Mouse (Mus musculus) lung, adult 18-20 months (tissue): ENCODE measurements around the gene Garnl3.
A peak's percentile ranks its signal among the peaks of the same experiment; 100 is the strongest.
"Not testable (repeated sequence)": the region's sequence is repeated elsewhere in the genome, so short reads cannot be mapped to it uniquely, and the experiment has no call there.

ENCODE experiments used
- DNase-seq, 2 experiments: peaks; one replicate each; pipeline ENCODE4 v3.0.0; 2022; ENCODE audit warnings: mixed read lengths in 2 of 2

The Garnl3 gene

DNA sequence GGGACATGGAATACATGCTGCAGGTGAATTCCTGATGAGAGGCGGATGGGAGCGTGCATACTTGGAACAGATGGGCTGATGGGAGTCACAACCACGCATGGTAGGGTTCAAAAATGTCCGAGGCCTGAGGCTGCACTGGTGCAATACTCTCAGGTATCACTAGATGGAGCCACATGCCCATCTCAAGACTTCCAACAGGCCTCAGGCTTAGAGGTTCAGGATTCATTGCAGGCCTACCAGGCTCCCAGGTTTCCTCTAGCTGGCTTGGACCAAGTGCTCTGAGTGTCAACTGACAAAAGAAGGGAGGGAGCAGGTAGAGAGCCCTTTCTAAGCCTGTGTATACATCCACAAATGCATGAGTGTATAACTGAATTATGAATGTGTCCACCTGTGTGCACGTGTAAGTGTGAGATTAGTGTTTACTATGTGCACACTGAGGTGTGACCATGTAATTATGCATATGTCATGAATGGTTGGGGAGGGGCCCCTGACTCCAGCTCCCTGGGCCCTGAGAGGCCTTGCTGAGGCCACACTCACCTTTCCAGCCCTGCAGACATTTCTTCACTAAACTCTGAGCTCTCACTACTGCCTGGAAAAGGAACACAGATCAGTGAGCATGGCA lies 23.4 kb upstream of the Garnl3 start:
- peak; percentile 61 to 65 for DNase-seq

DNA sequence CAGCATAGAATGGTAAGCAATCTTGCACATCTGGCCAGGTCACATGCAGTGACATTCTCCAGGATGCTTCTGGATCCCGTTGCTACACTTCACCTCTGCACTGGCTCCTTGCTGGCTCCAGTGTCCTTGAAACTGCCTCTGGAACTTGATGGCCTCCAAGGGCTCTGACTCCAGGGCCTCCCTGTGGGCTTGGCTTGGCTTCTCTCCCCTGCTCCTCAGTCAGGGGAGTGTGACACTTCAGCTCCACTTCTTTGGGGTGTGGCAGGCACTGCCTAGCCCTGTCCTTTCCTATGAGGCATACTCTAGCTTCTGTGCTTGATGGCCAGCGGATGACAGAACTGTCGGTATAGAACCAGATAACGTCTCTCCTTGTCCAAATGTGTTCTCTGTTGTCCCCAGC lies 15.5 kb upstream of the Garnl3 start:
- DNase-seq: peak in 1 of 2 experiments; percentile 32

DNA sequence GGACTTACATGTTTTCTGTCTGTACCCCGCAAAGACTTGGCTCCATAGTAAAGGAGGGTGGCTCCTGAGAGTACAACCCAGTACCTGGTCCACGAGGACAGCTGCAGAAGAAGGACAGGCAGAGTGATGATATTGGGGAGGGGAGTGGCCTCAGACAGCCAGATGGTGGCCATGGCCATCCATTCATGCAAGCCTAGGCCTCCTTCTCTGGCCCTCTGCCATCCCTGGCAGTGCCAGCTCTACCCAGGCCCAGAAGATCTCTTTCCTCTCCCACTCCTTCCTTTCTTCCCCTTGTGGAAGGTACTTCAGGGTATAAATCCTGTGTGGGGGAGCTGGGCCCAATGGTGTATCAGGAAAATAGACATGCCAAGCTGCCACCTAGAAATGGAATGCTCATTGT lies 11.8 kb upstream of the Garnl3 start:
- DNase-seq: no peak

DNA sequence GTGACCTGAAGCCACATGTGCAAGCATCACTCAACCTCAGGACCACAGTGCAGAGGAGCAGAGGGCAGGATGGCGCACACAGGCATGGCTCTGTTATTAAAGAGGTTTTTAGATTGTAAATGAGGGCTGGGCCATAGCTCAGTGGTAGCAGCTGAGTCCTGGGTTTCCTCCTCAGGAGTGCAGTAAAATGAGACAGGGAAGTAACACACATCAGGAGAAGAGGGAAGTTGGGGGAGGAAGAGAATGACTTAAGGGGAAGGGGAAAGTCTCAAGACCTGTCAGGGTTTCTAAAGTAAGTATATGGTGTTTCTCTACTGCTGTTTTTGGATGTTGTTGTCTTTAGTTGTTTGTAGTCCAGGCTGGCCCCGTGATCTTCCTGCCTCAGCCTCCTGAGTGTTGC lies 7.0 kb upstream of the Garnl3 start:
- DNase-seq: no peak

DNA sequence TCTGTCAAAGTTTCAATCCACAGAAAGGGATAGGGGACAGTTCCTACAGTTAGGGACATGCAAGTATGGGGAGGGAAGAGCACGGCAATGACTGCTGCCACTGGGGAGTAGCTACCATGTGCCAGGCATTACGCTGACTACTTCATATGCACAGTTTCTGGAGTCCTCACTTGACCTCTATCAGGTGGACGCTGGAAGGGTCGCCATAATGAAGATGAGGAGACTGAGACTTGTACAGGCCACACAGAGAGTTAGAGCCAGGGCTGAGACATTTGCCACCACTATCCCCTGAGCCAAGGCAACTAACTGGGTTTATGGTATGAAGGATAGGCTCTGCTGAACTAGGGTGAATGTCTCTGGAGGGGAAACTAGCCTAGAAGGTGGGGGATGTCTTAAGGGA lies 6.3 kb upstream of the Garnl3 start:
- DNase-seq: no peak

DNA sequence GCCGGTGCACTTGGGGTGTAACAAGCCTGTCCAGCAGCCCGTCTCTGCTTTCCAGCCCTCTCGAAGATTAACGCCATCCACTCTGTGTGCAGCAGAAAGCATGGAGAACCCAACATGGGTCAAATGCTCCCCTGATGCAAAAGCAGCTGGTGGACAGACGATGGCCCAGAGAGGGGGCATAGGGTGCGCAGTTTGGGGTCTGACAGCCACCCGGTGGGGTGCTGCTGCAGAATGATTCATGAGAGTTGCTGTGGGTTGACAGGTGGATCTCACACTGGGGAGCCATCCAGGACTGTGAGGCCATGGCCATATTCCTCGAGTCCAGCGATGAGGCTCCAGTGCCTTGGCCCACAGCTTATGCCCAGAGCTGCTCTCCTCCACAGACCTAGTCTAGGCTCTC lies 5.8 kb upstream of the Garnl3 start:
- DNase-seq: no peak

DNA sequence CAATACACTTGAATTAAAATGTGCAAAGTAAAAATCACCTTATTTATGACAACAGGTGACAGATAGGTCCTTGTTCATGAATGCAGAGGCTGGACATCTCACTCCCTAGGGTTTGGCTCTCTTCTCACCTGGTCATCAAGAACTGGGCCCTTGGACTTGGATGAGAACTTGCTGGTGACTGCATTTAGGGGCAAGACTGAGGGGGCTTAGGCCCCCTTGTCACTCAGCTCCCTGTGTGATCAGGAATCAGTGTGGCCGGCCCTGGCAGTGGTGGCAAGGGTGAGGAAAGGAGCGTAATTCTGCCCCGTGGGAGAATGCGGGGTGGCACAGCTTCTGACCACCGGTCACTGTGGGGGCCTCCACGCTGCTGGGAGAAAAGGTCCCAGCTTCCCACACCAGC lies 4.9 kb upstream of the Garnl3 start:
- DNase-seq: no peak

DNA sequence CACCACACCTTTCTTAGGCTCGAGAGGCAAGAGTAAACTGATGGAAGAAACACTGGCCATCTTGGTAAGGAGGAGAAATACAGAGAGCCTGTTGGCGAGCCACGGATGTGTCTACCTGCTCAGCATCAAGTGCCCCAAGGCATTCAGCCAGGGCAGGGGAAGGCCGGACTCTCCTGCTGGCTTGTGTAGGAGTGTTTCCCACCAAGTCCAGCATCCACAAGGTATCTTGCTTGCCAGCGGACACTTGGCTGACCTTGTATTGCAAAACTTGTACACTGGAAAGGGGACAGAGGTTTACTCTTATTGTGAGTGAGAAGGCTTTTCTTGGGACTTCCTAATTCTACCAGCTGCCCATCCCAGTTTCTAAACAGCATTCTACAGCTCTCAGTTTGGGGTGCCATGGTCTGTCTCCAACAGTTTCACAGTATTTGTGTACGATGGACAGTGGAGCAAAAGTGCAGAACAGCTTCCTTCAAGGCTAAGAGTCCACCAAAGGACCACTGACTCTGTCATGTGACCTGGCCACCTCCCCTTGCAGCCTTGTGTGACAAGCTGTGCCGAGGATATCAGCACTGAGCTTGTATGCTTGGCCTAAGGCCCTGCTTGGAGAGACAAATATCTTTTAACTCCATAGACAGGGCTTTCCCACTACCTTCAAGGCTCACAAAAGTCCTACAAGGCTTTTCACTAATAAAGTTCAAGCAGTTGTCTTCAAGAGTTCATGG lies 3.5 kb upstream of the Garnl3 start:
- DNase-seq: no peak

DNA sequence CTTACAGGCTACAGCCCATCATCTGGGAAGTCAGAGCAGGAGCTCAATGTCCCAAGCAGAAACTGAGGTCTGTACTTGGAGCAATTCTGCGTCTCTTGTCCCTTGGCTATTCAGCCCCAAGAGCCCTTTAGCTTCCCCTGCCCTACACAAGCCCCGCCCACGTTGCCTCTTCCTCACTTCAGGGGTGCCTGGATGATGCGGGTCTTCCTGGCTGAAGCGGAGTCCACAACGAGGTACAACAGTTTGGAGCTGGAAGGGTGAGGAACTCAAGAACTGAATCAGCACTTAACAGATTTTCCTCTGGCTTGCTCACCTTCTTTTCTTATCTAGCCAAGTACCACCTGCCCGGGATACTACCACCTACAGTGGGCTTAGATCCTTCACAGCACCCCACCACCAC lies 852 bp upstream of the Garnl3 start:
- peak in 1 of 2 experiments; percentile 13 for DNase-seq

DNA sequence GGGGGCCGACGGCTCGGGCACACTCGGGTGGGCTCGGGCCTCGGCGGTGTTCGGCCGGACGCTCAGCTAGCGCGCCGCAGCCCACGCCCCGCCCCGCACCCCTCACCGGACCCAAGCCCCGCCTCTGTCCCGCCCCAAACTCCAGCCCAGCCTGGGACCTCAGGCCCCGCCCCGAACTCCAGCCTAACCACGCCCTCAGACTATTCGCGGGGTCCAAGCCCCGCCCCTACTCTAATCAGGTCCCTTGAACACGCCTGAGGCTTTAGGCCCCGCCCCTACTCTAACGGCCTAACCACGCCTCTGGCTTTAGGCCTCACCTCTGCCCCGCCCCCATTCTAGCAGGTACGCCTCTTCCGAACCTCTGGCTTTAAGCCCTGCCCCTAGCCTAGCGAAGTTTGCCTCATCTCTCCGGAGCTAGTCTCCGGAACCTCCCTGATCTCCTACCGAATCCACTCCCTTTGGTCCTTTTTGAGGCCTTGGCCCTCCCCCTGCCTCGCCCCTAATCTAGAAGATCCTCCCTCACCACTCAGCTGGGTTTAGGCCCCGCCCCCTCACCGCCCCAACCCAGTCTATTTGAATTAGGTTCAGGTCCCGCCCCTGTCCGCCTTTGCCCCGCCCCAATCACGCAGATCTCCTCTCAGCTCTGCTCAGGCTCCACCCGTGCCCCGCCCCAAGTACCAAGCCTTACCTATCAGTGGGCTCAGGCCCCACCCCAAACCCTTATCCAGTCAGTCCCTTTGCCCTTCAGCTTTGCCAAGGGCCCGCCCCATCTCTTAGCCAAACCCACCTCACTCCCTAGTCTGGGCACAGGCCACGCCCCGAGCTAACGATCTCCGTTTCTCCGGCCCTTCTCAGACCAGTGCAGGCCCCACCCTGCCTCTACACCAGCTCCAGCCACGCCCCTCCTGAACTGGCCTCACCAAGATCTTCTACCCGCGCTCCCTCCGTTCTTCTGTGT lies 649 bp downstream of the Garnl3 start:
- DNase-seq: peak; percentile 99 to 100

DNA sequence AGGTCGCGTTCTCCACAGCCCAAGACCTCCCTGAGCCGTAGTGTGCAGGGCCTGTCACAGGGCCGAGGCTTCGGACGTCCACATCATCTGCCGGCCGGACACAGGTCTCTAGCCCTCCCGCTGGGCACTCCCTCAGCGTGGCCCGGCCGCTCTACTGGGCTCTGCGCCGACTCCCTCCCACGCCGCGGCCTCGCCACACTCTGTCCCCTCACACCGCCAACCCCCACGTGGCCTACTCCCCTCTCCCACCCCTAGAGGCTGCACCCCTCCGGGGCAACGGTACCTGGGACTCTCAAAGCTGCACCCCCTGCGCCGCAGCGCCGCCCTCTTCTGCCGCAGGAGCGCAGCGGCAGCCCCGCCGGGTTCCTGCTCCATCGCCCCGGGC lies 1.3 kb downstream of the Garnl3 start:
- DNase-seq: no peak

DNA sequence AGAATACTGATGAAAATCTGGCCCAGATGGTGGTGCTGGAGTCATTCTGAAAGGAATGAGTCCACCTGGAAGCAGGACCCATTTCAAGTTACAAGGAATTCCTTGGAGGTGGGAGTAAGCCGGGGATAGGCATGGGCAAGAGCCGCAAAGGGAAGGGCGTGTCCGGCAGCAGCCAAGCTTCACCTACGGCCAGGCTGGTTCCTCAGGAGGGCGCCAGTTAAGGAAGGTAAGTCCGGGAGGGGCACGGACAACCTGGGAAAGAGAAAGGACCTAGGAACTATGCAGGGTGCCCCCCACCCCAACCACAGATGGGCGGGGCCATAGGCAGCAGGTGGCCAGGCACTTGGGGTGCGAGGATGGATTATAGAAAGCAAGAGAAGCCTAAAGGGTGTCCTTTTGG lies 1.8 kb downstream of the Garnl3 start:
- DNase-seq: peak; percentile 46 to 49

DNA sequence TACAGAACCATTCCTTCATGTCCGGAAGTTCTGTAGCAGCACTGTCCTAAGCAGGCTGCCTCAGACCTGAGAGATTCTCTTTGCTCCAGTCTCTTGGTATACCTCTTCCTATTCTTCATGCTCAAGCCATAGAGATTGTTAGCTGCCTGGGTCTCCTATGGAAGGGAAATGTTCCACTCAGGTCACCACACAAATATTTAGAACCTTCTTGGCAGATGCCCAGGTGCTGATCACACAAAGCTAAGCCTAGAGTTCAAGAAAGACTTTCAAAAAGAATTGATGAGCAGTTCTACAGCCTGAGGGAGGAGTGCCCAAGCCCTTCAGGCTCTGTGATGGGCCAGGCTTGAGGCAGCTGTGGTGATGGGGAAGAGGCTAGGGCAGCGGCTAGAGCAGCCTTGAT lies 2.4 kb downstream of the Garnl3 start:
- DNase-seq: no peak

DNA sequence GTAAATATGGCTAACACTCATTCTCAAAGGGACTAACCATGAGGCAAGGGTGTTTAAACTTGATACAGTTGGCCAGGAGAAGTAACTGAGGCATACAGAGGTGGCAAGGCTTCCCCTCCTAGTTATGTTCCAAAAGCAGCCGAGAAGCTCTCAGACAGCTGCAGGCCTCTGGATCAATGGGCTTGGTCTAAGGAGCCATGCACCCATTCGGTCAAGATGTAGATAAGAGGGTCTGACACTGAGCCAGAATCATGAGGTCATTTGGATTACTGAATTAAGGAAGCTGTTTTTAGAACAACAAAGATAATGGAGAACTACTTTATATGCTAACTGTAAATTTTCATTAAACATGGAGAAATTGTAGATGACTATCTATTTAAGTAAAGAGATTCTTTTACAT lies 4.2 kb downstream of the Garnl3 start:
- no peak for DNase-seq

DNA sequence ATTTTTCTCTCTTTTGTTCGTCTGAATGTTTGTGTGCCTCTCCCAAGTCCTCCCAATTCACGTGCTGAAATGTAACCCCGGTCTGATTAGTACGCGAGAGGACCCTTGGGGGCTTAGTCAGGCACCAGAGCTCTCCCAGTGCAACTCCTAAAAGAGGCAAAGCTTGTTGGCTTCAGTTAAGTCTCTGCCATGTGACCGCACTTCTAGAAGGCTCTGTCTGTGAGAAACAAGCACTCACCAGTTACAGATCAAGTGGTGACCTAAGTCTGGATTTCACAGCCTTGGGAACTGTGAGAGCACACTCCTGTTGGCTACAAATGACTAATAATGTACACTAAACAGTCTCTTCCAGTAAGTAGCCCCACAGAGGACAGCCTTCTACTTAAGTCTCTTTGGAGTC lies 8.6 kb downstream of the Garnl3 start:
- peak; percentile 36 to 62 for DNase-seq

DNA sequence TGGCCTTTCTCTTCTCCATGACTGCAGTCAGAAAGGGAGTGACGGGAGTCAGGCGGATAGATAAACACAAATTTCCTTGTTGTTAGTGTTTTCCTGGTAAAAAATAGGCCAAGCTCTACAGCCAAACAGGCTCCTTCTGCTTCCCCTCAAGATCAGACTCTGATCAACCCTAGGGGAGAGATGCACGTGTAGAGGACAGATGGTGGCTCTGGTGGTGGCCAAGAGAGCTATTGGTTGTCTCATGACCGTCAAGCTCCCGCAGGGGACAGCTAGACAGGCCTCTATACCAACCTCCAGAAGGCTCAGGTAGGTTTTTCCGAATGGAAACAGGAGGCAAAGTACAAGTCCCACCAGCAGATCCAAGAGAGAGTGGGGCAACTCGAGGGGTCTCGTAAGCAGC lies 30.9 kb downstream of the Garnl3 start:
- DNase-seq: no peak

DNA sequence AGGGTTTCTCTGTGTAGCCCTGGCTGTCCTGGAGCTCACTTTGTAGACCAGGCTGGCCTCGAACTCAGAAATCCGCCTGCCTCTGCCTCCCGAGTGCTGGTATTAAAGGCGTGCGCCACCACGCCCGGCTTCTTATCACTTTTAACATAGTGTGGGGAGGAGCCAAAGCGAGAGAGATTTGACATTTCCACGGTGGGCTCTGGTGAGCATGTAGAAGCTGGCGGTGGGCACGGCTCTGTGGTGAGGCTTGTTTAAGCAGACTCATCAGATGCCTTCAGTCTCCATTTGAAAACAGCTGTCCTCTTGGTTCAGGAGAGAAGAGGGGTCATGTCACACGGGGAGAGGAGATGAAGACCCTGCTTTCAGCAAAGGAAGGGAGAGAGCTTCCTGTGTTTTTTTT lies 34.1 kb downstream of the Garnl3 start:
- DNase-seq: not testable (repeated sequence)

DNA sequence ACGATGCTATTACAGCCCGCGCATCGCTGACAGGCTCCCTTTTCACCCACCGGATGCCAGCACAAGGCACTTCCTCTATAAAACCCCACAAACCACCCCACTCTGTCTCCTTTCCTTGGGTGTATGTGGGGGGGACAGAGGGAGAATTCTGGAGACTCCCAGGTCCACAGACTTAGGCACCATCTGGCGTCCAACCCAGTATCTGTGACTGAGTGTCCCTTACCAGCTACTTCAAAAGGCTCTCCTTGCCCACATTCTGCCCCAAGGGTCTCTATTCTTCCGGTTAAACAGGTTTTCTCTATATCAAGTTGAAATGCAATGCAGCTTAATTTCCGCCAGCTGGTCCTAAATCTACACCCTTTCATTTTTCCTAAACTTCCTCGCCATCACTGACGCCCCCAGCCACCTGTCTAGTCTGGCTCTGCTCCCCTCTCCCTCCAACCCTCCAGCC lies 36.2 kb downstream of the Garnl3 start:
- no peak for DNase-seq

DNA sequence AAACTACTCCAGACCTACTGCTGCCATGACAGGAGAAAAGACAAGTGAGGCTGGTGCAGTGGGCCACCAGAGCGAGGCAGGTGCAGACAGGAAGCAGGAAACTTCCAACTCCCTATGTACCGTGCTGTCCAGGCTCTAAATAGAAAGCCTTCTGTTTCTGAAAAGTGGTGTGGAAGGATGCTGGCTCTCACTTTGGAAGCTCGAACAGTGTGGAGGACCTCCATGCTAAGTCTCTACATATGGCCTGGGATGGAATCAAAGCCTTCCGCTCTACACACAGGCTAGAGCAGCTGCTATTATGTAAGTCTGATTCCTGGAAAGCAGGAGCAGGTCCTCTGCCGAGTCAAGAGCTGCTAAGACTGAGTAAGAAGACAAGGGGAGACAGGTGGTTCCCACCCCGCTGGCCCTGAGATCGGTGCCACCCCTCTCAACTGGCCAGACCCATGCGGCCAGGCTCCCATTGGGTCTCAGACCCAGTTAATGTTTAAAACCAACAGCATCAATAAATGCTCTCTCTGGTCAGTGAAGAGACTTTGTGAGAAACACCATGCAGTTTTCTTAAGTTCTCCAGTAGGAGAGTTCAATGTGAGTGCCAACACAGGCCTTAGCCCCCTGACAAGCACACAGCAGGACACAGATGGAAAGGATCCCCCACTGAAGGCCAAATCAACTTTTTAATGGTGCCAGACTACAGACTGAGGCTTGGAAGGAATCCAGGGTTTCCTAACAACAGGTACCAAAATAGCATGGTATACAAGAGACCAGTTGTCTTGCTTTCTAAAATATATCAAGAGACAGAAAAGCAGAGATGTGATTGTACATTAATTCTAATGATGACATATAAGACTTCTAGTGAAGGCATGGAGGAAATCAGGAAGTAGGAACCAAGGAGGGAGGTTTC lies 40.6 kb downstream of the Garnl3 start:
- no peak for DNase-seq

DNA sequence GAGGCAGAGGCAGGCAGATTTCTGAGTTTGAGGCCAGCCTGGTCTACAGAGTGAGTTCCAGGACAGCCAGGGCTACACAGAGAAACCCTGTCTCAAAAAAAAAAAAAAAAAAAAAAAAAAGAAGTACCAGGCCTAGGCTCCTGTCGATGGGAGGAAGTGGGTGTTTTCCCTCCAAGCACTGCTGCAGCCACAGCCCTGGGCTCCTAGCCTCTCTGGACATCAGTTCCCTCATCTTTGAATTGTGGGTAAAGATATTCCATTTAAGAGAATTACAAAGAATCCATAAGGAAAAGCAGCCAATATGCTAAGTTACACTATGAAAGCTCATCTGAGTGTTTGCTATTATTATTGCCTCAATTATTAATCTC lies 41.4 kb downstream of the Garnl3 start:
- DNase-seq: not testable (repeated sequence)

DNA sequence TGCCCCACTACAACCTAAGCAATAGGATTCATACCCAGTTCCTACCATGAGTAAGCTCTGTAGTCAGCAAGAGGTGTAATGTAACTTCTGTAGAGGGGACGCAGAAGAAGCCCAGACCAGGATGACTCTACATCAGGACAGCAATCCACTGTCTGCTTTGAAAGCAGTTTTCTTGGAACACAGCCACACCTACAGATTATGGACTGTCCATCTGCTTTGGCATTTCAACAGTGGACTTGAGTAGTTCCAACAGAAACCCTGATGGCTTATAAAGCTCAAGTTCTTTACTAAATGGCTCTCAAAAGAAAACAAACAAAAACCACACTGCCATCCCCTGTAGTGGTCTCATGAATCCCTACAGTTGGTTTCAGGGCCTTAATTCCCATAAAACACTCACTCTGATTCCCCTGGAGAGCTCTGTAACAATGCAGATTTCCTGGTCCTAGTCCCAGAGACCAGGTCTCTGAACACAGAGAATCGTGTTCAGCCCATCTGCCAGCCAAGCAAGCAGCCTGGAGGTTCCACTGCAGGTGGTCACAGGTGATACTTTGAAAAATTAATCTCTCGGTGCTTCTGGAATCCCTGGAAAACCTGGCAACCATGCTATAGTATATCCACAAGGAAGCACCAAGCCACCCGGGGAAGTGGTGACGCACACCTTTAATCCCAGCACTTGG lies 42.0 kb downstream of the Garnl3 start:
- no peak for DNase-seq
